Mouse (Mus musculus): ENCODE results near the gene Creb1. TPM values are rescaled to one million over a fixed set of nuclear protein-coding genes. Genes with fewer than 3 reads are reported as not detected.

The Creb1 gene
- polyA plus RNA-seq, 1 experiment from 2014 or later: 64.9 TPM

Other genes starting within 250 kb of the Creb1 start
- gene Mettl21a, start 84.6 kb downstream of the Creb1 start, polyA plus RNA-seq (2014; fragmentation: Nextera tagmentation; extraction: Ambion mirVana): 20.8 and 22.8 TPM in 2 replicates
- 10.6 and 12.2 TPM in 2 replicates for gene Ccnyl1, start 157.8 kb downstream of the Creb1 start, polyA plus RNA-seq (2014; fragmentation: Nextera tagmentation; extraction: Ambion mirVana)
- gene Fzd5, start 205.1 kb downstream of the Creb1 start, polyA plus RNA-seq (2014; fragmentation: Nextera tagmentation; extraction: Ambion mirVana): 0.95 and 1.0 TPM in 2 replicates